Mouse (Mus musculus): Measurements from ENCODE around the gene Clic4. TPM values are rescaled to one million over a fixed set of nuclear protein-coding genes. Genes with fewer than 3 reads are reported as not detected.

Gene Clic4
- polyA plus RNA-seq, 3 experiments from 2014 or later = 3.9 to 7.5 (median 6.4) TPM

DNA sequence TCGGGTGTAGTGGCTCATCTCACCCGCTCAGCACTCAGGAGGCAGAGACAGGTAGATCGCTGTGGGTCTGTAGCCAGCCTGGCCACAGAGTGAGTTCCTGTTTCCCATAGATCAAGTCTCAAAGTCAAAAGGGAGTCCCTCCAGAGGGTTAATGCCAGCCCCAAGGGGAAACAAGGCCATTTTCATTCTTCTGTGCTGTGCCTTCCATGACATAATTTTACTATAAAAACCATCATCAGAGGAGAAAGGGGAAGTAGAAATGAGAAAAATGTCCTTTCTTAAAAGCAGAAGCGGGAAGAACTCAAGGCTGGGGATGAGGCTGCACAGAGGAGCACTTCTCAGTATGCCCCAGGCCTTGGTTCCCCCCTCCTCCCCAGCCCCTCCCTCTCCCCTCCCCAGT, 90.8 kb downstream of the Clic4 start:
- ATAC-seq = no peak

DNA sequence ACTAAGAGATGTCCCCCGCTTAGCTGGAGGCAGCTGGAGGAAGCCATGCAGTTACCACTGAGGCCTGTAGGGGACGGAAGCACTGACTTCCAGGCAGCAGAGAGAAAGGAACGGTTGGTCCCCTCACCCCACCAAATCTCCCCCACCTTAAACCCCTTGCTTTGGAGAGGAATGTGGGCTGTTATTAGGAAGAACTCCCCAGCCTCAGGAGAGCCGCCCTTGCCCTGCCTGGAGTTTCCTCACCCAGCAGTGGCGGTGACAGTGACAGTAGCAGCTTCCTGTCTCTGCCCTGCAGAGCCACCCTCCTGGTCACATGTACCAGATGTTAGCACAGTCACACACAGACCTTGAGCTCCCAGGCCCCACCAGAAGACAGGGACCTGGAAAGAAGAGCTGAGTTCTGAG, 93.5 kb downstream of the Clic4 start:
- peak; percentile 77 for ATAC-seq

GRCm38 (mm10) chr4:135177568-135177967, 95.0 kb downstream of the Clic4 start:
- ATAC-seq = no peak

GRCm38 (mm10) chr4:135175406-135176120, 97.1 kb downstream of the Clic4 start:
- no peak for ATAC-seq

GRCm38 (mm10) chr4:135171304-135171875, 101.2 kb downstream of the Clic4 start:
- ATAC-seq = no peak

- no peak for ATAC-seq
Observed at GRCm38 (mm10) chr4:135169501-135169900, 103.1 kb downstream of the Clic4 start.

GRCm38 (mm10) chr4:135169096-135169495, 103.5 kb downstream of the Clic4 start:
- no peak for ATAC-seq

DNA sequence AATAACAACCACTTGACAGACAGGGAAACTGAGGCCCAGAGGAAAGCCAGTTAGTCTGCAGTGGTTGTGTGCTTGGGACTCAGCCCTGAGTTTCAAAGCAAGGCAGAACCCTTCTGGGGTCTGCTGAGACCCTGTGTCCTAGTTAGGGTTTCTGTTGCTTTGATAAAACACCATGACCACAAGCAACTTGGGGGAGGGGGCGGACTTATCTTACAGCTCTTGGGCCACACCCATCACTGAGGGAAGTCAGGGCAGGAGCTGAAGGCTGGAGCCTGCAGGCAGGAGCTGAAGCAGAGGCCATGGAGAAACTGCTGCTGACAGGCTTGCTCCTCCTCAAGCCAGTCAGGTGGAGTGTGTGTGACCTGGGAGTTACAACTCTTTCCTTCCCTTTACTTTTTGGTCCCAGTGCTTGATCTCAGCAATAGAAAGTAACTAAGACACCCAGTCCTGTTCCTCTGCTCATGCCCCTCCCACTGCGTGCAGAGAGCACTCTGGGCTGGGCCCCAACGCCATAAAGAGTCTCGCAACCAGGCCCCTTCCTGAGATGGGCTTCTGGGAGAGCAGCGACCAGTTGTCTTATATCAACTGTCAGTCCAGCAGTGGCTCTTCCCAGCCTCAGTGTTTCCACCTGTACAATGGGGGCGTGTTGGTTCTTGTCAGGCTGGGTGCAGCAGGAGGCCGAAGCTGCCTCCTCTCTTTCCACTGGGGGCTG, 104.6 kb downstream of the Clic4 start:
- ATAC-seq = no peak

DNA sequence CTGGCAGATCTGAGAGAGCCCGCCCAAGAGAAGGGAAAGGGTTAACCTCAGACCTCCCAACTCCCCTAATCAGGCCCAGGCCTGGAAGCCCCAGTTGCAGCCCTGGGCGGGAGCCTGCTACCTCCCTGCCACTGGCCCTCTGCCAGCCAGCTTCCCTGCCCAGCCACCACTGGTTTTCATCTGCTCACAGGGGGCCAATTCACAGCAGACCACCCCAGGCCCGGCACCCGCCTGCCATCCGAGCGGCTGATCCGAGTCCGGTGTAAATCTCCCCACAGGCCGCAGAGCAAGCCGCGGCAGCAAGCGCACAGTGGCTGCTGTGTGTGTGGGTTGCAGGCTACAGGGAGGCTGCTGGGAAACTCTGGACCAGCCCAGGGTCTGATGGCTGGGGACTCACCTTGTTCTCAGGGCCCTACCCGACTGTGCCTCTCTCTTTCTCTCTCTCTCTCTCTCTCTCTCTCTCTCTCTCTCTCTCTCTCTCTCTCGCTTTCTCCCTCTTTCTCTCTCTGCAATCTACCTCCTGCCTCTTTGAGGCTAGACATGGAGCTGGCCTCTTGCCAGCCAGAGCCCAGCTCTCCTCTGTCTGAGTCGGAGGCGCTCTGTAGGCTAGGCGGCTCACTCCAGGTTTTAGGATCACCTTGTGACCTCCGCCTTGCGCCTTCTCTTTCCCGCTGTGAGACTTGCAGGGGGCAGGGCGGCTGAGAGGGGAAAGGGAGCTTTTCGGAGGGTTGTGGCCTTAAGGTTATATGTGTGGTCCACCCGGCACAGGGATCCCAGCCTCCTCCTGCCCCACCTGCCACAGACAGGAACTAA, 106.0 kb downstream of the Clic4 start:
- no peak for ATAC-seq

GRCm38 (mm10) chr4:135165761-135166160, 106.9 kb downstream of the Clic4 start:
- no peak for ATAC-seq

Other genes starting within 250 kb of the Clic4 start
- 10 to 100 TPM in 2 of 3 experiments, 1 to 10 TPM in 1; 9.2 to 26.5 (median 11.1) TPM for gene Runx3, start 152.2 kb downstream of the Clic4 start, polyA plus RNA-seq (2017; shearing (Covaris generic))
- gene Srrm1, start 80.5 kb upstream of the Clic4 start, polyA plus RNA-seq (2017; shearing (Covaris generic)) = 100 to 1,000 TPM; 191 to 279 (median 247) TPM
- gene Ncmap, start 125.4 kb upstream of the Clic4 start, polyA plus RNA-seq (2017; shearing (Covaris generic)) = 10 to 100 TPM in 2 of 3 experiments, 1 to 10 TPM in 1; 4.0 to 58.5 (median 35.5) TPM
- 10 to 100 TPM in 2 of 3 experiments, 1 to 10 TPM in 1; 8.4 to 16.1 (median 13.4) TPM for gene Rcan3, start 161.0 kb upstream of the Clic4 start, polyA plus RNA-seq (2017; shearing (Covaris generic))
- under 1 TPM in 1 of 3 experiments, not detected in 2; 0.19 TPM for gene Stpg1, start 222.0 kb upstream of the Clic4 start, polyA plus RNA-seq (2017; shearing (Covaris generic))
- 10 to 100 TPM in 2 of 3 experiments, 1 to 10 TPM in 1; 10.0 to 18.2 (median 13.6) TPM for gene Nipal3, start 222.2 kb upstream of the Clic4 start, polyA plus RNA-seq (2017; shearing (Covaris generic))

All from inflammation-experienced regulatory T-cells, adult 6 months (primary cell).